ENCODE assay signal across 10 mouse cellular contexts in genomic region chr5:104158332-104159052, GRCm38 (mm10). TPM values are rescaled to one million over a fixed set of nuclear protein-coding genes. Genes with fewer than 3 reads are reported as not detected.
DNase-seq lines count a peak whose midpoint lies in the region; ATAC-seq and TF ChIP-seq lines count a peak whose summit lies in the region.
"Had no signal": no experiment of that assay in that cellular context is flagged by ENCODE, and none has a peak within 500 bp of the region (broad histone marks: within the 10 kb centered on the region; RNA-seq: fewer than 3 reads in every experiment).

No protein-coding gene starts in this region.

- no peaks in the 10 kb centered on the region for H3K9me3 ChIP-seq in stomach, postnatal 0 days (ENCODE audit: control insufficient read depth, low read length)

- intact Hi-C loops in heart, postnatal 25 days (cut with DNase I): no loop called here

- no peaks in the 10 kb centered on the region for H3K36me3 ChIP-seq in stomach, postnatal 0 days (ENCODE audit: control insufficient read depth, insufficient read depth, low read length)

- TF ChIP-seq EP300 in stomach, postnatal 0 days (optimal IDR thresholded peaks at IDR 0.05): no peak

- H3K27me3 ChIP-seq in stomach, postnatal 0 days (ENCODE audit: control insufficient read depth, insufficient read depth, low read length): no peaks in the 10 kb centered on the region

- H3K9ac ChIP-seq in stomach, postnatal 0 days (ENCODE audit: low read length): no peak overlapping the region

- ATAC-seq in stomach, postnatal 0 days (ENCODE audit: low FRiP score, low TSS enrichment): no peak
- no peak for ATAC-seq in granulocyte monocyte progenitor cell, adult 5-6 weeks (replicated peaks; ENCODE audit: poor library complexity, severe bottlenecking)

- no peak overlapping the region for H3K4me2 ChIP-seq in stomach, postnatal 0 days (replicated peaks; ENCODE audit: low read depth)

- TF ChIP-seq CTCF in stomach, postnatal 0 days (IDR thresholded peaks at IDR 0.05; ENCODE audit: low read depth): no peak

- WGBS in stomach, postnatal 0 days: 72% methylated on average over 7 of the region's 7 CpGs

- no peak overlapping the region for H3K4me3 ChIP-seq in stomach, postnatal 0 days (ENCODE audit: low read depth, low read length)

- no peak overlapping the region for H3K27ac ChIP-seq in stomach, postnatal 0 days (replicated peaks)

- H3K4me1 ChIP-seq in stomach, postnatal 0 days (replicated peaks; ENCODE audit: control insufficient read depth, insufficient read depth): no peaks in the 10 kb centered on the region

- peak; percentile 18 to 34 for DNase-seq in heart, adult 9 months (ENCODE audit: low spot score in 2 of 2)
- no peak for DNase-seq in heart, postnatal 25 days (ENCODE audit: low spot score)
- peak; percentile 62 for DNase-seq in adrenal gland, postnatal 14 days
- peak; percentile 9 to 17 for DNase-seq in frontal cortex, postnatal 25 days (ENCODE audit: low spot score in 2 of 2)
- peak; percentile 23 to 43 for DNase-seq in left cerebral cortex, adult 8-10 months (ENCODE audit: low spot score in 2 of 2)
- no peak for DNase-seq in stomach, postnatal 0 days (ENCODE audit: low spot score)
- DNase-seq in gastrocnemius, postnatal 10 days: no peak
- DNase-seq: lung, adult 18-20 months had no signal

RNA-seq across cellular contexts. Expression of gene Dspp, which starts 12.0 kb away (rescaled TPM):
- total RNA-seq in heart, postnatal 25 days (2021): not detected
- total RNA-seq in adrenal gland, postnatal 14 days (2021): not detected in 2 replicates
- under 1 TPM in 2 of 4 experiments, not detected in 2; 0.12 to 0.13 TPM for total RNA-seq in left cerebral cortex, adult 8-10 months (2022)
- polyA plus RNA-seq in stomach, postnatal 0 days (2015; fragmentation: Nextera tagmentation; extraction: Ambion mirVana): not detected in 2 replicates
- not detected in 2 replicates for total RNA-seq in granulocyte monocyte progenitor cell, adult 5-6 weeks (2014; fragmentation: Nextera tagmentation)
- not detected in 2 replicates for total RNA-seq in granulocyte monocyte progenitor cell, adult 5-6 weeks (2017)
- not detected for total RNA-seq in gastrocnemius, postnatal 10 days (2021)
- total RNA-seq: heart, postnatal 10 days had no signal

RNA-seq across cellular contexts. Expression of gene Dmp1, which starts 43.9 kb away (rescaled TPM):
- total RNA-seq in heart, postnatal 25 days (2021): not detected
- total RNA-seq in adrenal gland, postnatal 14 days (2021): not detected in 2 replicates
- total RNA-seq in left cerebral cortex, adult 8-10 months (2022): 1 to 10 TPM; 5.0 to 6.8 (median 5.8) TPM
- polyA plus RNA-seq in stomach, postnatal 0 days (2015; fragmentation: Nextera tagmentation; extraction: Ambion mirVana): 0.46 and 0.48 TPM in 2 replicates
- not detected in 2 replicates for total RNA-seq in granulocyte monocyte progenitor cell, adult 5-6 weeks (2014; fragmentation: Nextera tagmentation)
- total RNA-seq in granulocyte monocyte progenitor cell, adult 5-6 weeks (2017): not detected in 2 replicates
- 10 to 100 TPM in 1 of 2 experiments, 1 to 10 TPM in 1; 2.6 to 36.8 TPM for total RNA-seq in gastrocnemius, postnatal 10 days (2021)
- total RNA-seq: heart, postnatal 10 days had no signal

RNA-seq across cellular contexts. Expression of gene Sparcl1, which starts 45.0 kb away (rescaled TPM):
- total RNA-seq in heart, postnatal 25 days (2021): 100 to 1,000 TPM; 191 to 258 TPM
- 113 and 137 TPM in 2 replicates for total RNA-seq in adrenal gland, postnatal 14 days (2021)
- 1,000 to 10,000 TPM; 1,561 to 1,708 (median 1,583) TPM for total RNA-seq in left cerebral cortex, adult 8-10 months (2022)
- polyA plus RNA-seq in stomach, postnatal 0 days (2015; fragmentation: Nextera tagmentation; extraction: Ambion mirVana): 206 and 241 TPM in 2 replicates
- total RNA-seq in granulocyte monocyte progenitor cell, adult 5-6 weeks (2014; fragmentation: Nextera tagmentation): not detected in 2 replicates
- not detected in 2 replicates for total RNA-seq in granulocyte monocyte progenitor cell, adult 5-6 weeks (2017)
- 100 to 1,000 TPM; 231 to 240 TPM for total RNA-seq in gastrocnemius, postnatal 10 days (2021)

Comparison
In these comparisons a context has a peak if more than half of its experiments do, and no peak if none do; other contexts are left out.
1. DNase-seq: peak in heart, adult 9 months (2 of 2), adrenal gland, postnatal 14 days (single experiment), frontal cortex, postnatal 25 days (2 of 2) and left cerebral cortex, adult 8-10 months (2 of 2); none in heart, postnatal 25 days (single experiment), stomach, postnatal 0 days (single experiment) and gastrocnemius, postnatal 10 days (single experiment).
2. RNA of gene Sparcl1, which starts 45.0 kb away (total RNA-seq): 1,561 to 1,708 TPM in left cerebral cortex, adult 8-10 months, 191 to 258 TPM in heart, postnatal 25 days, 231 to 240 TPM in gastrocnemius, postnatal 10 days and 113 to 137 TPM in adrenal gland, postnatal 14 days; not detected in granulocyte monocyte progenitor cell, adult 5-6 weeks; every median in the first group is over 100 times any median in the second.